Mouse (Mus musculus) embryonic facial prominence, embryonic 14.5 days (tissue): ENCODE data around the gene Slc22a13. TPM values are rescaled to one million over a fixed set of nuclear protein-coding genes. Genes with fewer than 3 reads are reported as not detected.

ENCODE experiments used
- polyA plus RNA-seq: library from polyadenylated mRNA; unstranded; fragments of >200 nt; fragmentation: Nextera tagmentation; extraction: Ambion mirVana; gene quantifications from 2 replicates; pipeline ENCODE4 v1.2.1, GENCODE M21; 2014

Slc22a13 gene
- polyA plus RNA-seq, 1 experiment from 2014 or later, result not detected

Other genes starting within 250 kb of the Slc22a13 start
- gene Vill, start 156.3 kb downstream of the Slc22a13 start, polyA plus RNA-seq, result 15.0 and 19.7 TPM in 2 replicates
- 43.5 and 45.2 TPM in 2 replicates for gene Plcd1, start 115.6 kb downstream of the Slc22a13 start, polyA plus RNA-seq
- gene Dlec1, start 106.6 kb downstream of the Slc22a13 start, polyA plus RNA-seq, result 1.3 and 1.8 TPM in 2 replicates
- gene Acaa1b, start 52.0 kb downstream of the Slc22a13 start, polyA plus RNA-seq, result 1.9 and 2.6 TPM in 2 replicates
- not detected in 2 replicates for gene Gm47289, start 49.9 kb downstream of the Slc22a13 start, polyA plus RNA-seq
- gene Oxsr1, start 113.3 kb upstream of the Slc22a13 start, polyA plus RNA-seq, result 13.6 and 14.5 TPM in 2 replicates
- gene Acaa1a, start 130.6 kb upstream of the Slc22a13 start, polyA plus RNA-seq, result 83.8 and 86.9 TPM in 2 replicates
- gene Myd88, start 132.3 kb upstream of the Slc22a13 start, polyA plus RNA-seq, result 22.2 and 26.4 TPM in 2 replicates
- gene Xylb, start 148.3 kb upstream of the Slc22a13 start, polyA plus RNA-seq, result 4.8 and 5.0 TPM in 2 replicates
- 0.26 TPM in 1 of 2 replicates, not detected in the other for gene Slc22a14, start 156.5 kb upstream of the Slc22a13 start, polyA plus RNA-seq
- gene Acvr2b, start 193.0 kb upstream of the Slc22a13 start, polyA plus RNA-seq, result 18.1 and 19.4 TPM in 2 replicates
- gene Exog, start 235.8 kb upstream of the Slc22a13 start, polyA plus RNA-seq, result 22.5 and 26.4 TPM in 2 replicates